Mouse (Mus musculus) embryonic fibroblast, embryonic 13.5 days (primary cell): ENCODE results near the gene Rbx1.

Source experiments
- CTCF ChIP-seq: IDR thresholded peaks from 2 replicates; pipeline ENCODE4 v1.5.1; 2011; ENCODE audit warnings: mild to moderate bottlenecking, control low read depth, low read length, moderate library complexity, borderline replicate concordance; ENCODE audit not compliant: insufficient read depth
- POLR2A ChIP-seq: IDR thresholded peaks from 2 replicates; pipeline ENCODE4 v1.6.1; 2011; ENCODE audit warnings: low read depth, mild to moderate bottlenecking, control low read depth, low read length, moderate library complexity

DNA sequence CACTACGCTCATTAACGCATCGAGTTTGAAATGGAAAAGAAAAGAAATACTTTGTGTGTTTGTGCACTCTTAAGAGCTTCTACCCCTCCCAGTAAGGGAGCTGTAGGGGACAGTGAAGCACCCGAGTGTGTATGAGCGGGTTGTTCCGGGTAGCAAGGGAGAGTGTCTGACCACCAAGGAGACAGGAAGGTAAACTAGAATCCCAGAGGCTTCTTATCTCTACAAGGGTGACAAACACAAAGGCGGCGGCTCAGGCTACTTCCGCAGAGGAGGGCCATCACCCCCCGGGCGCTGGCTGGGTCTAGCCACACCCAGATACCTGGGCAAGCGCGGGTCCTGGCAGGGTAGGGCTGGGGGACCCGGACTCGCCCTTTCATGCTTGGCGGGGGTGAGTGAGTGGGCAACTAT is 56.7 kb downstream of the Rbx1 start:
- no peak for TF ChIP-seq CTCF
- no peak for TF ChIP-seq POLR2A
